Mouse (Mus musculus): ENCODE measurements around the gene Sept14.
A peak's percentile ranks its signal among the peaks of the same experiment; 100 is the strongest.

- 0 out of 2 replicates have a peak, but pooled peaks have one; percentile 28 for TF ChIP-seq ZC3H11A (IDR thresholded peaks at IDR 0.05; ENCODE audit: borderline replicate concordance, low read depth, low read length)
- peak; percentile 70 for TF ChIP-seq CHD2 (IDR thresholded peaks at IDR 0.05; ENCODE audit: low read depth, low read length)
- TF ChIP-seq MAFK (IDR thresholded peaks at IDR 0.05; ENCODE audit: insufficient read depth, low read depth, low read length), result no peak
Measured at GRCm38 (mm10) chr5:129724834-129725773, 16.8 kb upstream of the Sept14 start, which contains the start of gene Nipsnap2.
